Mouse (Mus musculus): ENCODE data around the gene Tcf15.
A peak's percentile ranks its signal among the peaks of the same experiment; 100 is the strongest.

Gene Tcf15

GRCm38 (mm10) chr2:152143279-152144157, at the start of gene Tcf15:
Gene Tcf15 (plus strand): TSS chr2:152143561.
- peak; percentile 67 for DNase-seq (ENCODE audit: inconsistent ontology term)

- no peak for DNase-seq (ENCODE audit: inconsistent ontology term)
Measured at GRCm38 (mm10) chr2:152094856-152095545, 48.4 kb upstream of the Tcf15 start.

- DNase-seq (ENCODE audit: inconsistent ontology term) = no peak
Measured at GRCm38 (mm10) chr2:152096922-152097321, 46.4 kb upstream of the Tcf15 start.

- no peak for DNase-seq (ENCODE audit: inconsistent ontology term)
Measured at GRCm38 (mm10) chr2:152097916-152098315, 45.4 kb upstream of the Tcf15 start.

GRCm38 (mm10) chr2:152099538-152099937, 43.8 kb upstream of the Tcf15 start:
- DNase-seq (ENCODE audit: inconsistent ontology term) = no peak

- peak; percentile 29 for DNase-seq (ENCODE audit: inconsistent ontology term)
Measured at GRCm38 (mm10) chr2:152101761-152102160, 41.6 kb upstream of the Tcf15 start.

- DNase-seq (ENCODE audit: inconsistent ontology term) = no peak
Measured at GRCm38 (mm10) chr2:152102369-152102768, 41.0 kb upstream of the Tcf15 start.

- no peak for DNase-seq (ENCODE audit: inconsistent ontology term)
Measured at GRCm38 (mm10) chr2:152104711-152105317, 38.5 kb upstream of the Tcf15 start.

GRCm38 (mm10) chr2:152105318-152106224, 37.8 kb upstream of the Tcf15 start, which contains the start of gene Srxn1:
Gene Srxn1 (plus strand): TSS chr2:152105516.
- DNase-seq (ENCODE audit: inconsistent ontology term) = peak; percentile 97

GRCm38 (mm10) chr2:152106225-152106595, 37.2 kb upstream of the Tcf15 start:
- DNase-seq (ENCODE audit: inconsistent ontology term) = peak; percentile 30

GRCm38 (mm10) chr2:152106597-152106996, 36.8 kb upstream of the Tcf15 start:
- DNase-seq (ENCODE audit: inconsistent ontology term) = no peak

GRCm38 (mm10) chr2:152108702-152109101, 34.7 kb upstream of the Tcf15 start:
- no peak for DNase-seq (ENCODE audit: inconsistent ontology term)

- no peak for DNase-seq (ENCODE audit: inconsistent ontology term)
Measured at GRCm38 (mm10) chr2:152109386-152109785, 34.0 kb upstream of the Tcf15 start.

- DNase-seq (ENCODE audit: inconsistent ontology term) = no peak
Measured at GRCm38 (mm10) chr2:152111311-152111710, 32.0 kb upstream of the Tcf15 start.

- peak; percentile 83 for DNase-seq (ENCODE audit: inconsistent ontology term)
Measured at GRCm38 (mm10) chr2:152111920-152112319, 31.4 kb upstream of the Tcf15 start.

- DNase-seq (ENCODE audit: inconsistent ontology term) = no peak
Measured at GRCm38 (mm10) chr2:152112490-152112889, 30.9 kb upstream of the Tcf15 start.

GRCm38 (mm10) chr2:152112970-152113369, 30.4 kb upstream of the Tcf15 start:
- DNase-seq (ENCODE audit: inconsistent ontology term) = no peak

GRCm38 (mm10) chr2:152114057-152114975, 29.0 kb upstream of the Tcf15 start:
- no peak for DNase-seq (ENCODE audit: inconsistent ontology term)

GRCm38 (mm10) chr2:152117694-152118093, 25.7 kb upstream of the Tcf15 start:
- no peak for DNase-seq (ENCODE audit: inconsistent ontology term)

- no peak for DNase-seq (ENCODE audit: inconsistent ontology term)
Measured at GRCm38 (mm10) chr2:152119228-152119865, 24.0 kb upstream of the Tcf15 start.

Data from Muller cell, postnatal 12 days (primary cell).